Mouse (Mus musculus): ENCODE data around the gene Ctps.
"Not testable (repeated sequence)": the region's sequence is repeated elsewhere in the genome, so short reads cannot be mapped to it uniquely, and the experiment has no call there.

Gene Ctps

GRCm38 (mm10) chr4:120569486-120570437 lies at the start of gene Ctps:
TSS of gene Ctps (minus strand) at chr4:120570276.
- DNase-seq (ENCODE audit: low read depth, low spot score) = peak; percentile 95

GRCm38 (mm10) chr4:120616199-120617025 lies 46.3 kb upstream of the Ctps start:
- DNase-seq (ENCODE audit: low read depth, low spot score) = no peak

- peak; percentile 57 for DNase-seq (ENCODE audit: low read depth, low spot score)
These were observed 45.5 kb upstream of the Ctps start for GRCm38 (mm10) chr4:120615528-120616081.

GRCm38 (mm10) chr4:120614644-120615043 lies 44.6 kb upstream of the Ctps start:
- DNase-seq (ENCODE audit: low read depth, low spot score) = no peak

- no peak for DNase-seq (ENCODE audit: low read depth, low spot score)
These were observed 43.7 kb upstream of the Ctps start for GRCm38 (mm10) chr4:120613691-120614329.

- DNase-seq (ENCODE audit: low read depth, low spot score) = no peak
These were observed 42.4 kb upstream of the Ctps start for GRCm38 (mm10) chr4:120612304-120613080.

GRCm38 (mm10) chr4:120611005-120611404 lies 40.9 kb upstream of the Ctps start:
- no peak for DNase-seq (ENCODE audit: low read depth, low spot score)

GRCm38 (mm10) chr4:120606941-120607340 lies 36.9 kb upstream of the Ctps start:
- DNase-seq (ENCODE audit: low read depth, low spot score) = no peak

GRCm38 (mm10) chr4:120602669-120603068 lies 32.6 kb upstream of the Ctps start:
- DNase-seq (ENCODE audit: low read depth, low spot score) = no peak

GRCm38 (mm10) chr4:120601774-120602173 lies 31.7 kb upstream of the Ctps start:
- DNase-seq (ENCODE audit: low read depth, low spot score) = no peak

GRCm38 (mm10) chr4:120598922-120599321 lies 28.8 kb upstream of the Ctps start:
- no peak for DNase-seq (ENCODE audit: low read depth, low spot score)

- not testable (repeated sequence) for DNase-seq (ENCODE audit: low read depth, low spot score)
These were observed 26.1 kb upstream of the Ctps start for GRCm38 (mm10) chr4:120596210-120596609.

GRCm38 (mm10) chr4:120590973-120591372 lies 20.9 kb upstream of the Ctps start:
- DNase-seq (ENCODE audit: low read depth, low spot score) = no peak

GRCm38 (mm10) chr4:120589815-120590422 lies 19.8 kb upstream of the Ctps start:
- DNase-seq (ENCODE audit: low read depth, low spot score) = peak; percentile 77

GRCm38 (mm10) chr4:120589070-120589469 lies 19.0 kb upstream of the Ctps start:
- no peak for DNase-seq (ENCODE audit: low read depth, low spot score)

GRCm38 (mm10) chr4:120588445-120588844 lies 18.4 kb upstream of the Ctps start, which contains the start of gene Gm8439:
TSS of gene Gm8439 (plus strand) at chr4:120588745.
- DNase-seq (ENCODE audit: low read depth, low spot score) = no peak

GRCm38 (mm10) chr4:120586986-120587385 lies 16.9 kb upstream of the Ctps start:
- no peak for DNase-seq (ENCODE audit: low read depth, low spot score)

GRCm38 (mm10) chr4:120581711-120582110 lies 11.6 kb upstream of the Ctps start:
- DNase-seq (ENCODE audit: low read depth, low spot score) = no peak

GRCm38 (mm10) chr4:120580894-120581293 lies 10.8 kb upstream of the Ctps start:
- DNase-seq (ENCODE audit: low read depth, low spot score) = no peak

GRCm38 (mm10) chr4:120571691-120572090 lies 1.6 kb upstream of the Ctps start:
- no peak for DNase-seq (ENCODE audit: low read depth, low spot score)

Measured in CD4-positive helper T cell, adult 2 months (primary cell).